Mouse (Mus musculus) intestine, postnatal 0 days (tissue): Measurements from ENCODE around the gene Peli1. TPM values are rescaled to one million over a fixed set of nuclear protein-coding genes. Genes with fewer than 3 reads are reported as not detected.

Experiments used
- ATAC-seq: fragments of 200-750 bp; cut with Nextera tagmentation; 2 replicates; pipeline ENCODE4 v1.8.0; 2017; ENCODE audit warnings: mild to moderate bottlenecking, moderate TSS enrichment, moderate library complexity
- H3K27ac ChIP-seq: fragments of 300-500 bp; sonication (generic); 2 replicates; pipeline ENCODE4 v1.5.1; 2014; ENCODE audit warnings: mild to moderate bottlenecking, low read depth, low read length, moderate library complexity
- H3K27me3 ChIP-seq: fragments of 300-500 bp; sonication (generic); replicated peaks from 2 replicates; pipeline ENCODE4 v1.6.1; 2014; ENCODE audit warnings: low read length, mixed read lengths; ENCODE audit not compliant: control insufficient read depth, insufficient read depth
- H3K36me3 ChIP-seq: fragments of 300-500 bp; sonication (generic); 2 replicates; pipeline ENCODE4 v1.6.1; 2014; ENCODE audit warnings: mild to moderate bottlenecking, moderate library complexity; ENCODE audit not compliant: control insufficient read depth, insufficient read depth
- H3K4me1 ChIP-seq: fragments of 300-500 bp; sonication (generic); replicated peaks from 2 replicates; pipeline ENCODE4 v1.6.1; 2014; ENCODE audit warnings: antibody characterized with exemption, low read length, mixed read lengths; ENCODE audit not compliant: control insufficient read depth, insufficient read depth
- H3K4me2 ChIP-seq: fragments of 300-500 bp; sonication (generic); replicated peaks from 2 replicates; pipeline ENCODE4 v1.6.1; 2014; ENCODE audit warnings: low read depth, mild to moderate bottlenecking, moderate library complexity
- H3K4me3 ChIP-seq: fragments of 300-500 bp; sonication (generic); 2 replicates; pipeline ENCODE4 v1.5.1; 2014; ENCODE audit warnings: low read depth, low read length
- H3K9ac ChIP-seq: fragments of 300-500 bp; sonication (generic); 2 replicates; pipeline ENCODE4 v1.6.1; 2014; ENCODE audit warnings: mild to moderate bottlenecking, low read depth, low read length
- H3K9me3 ChIP-seq: fragments of 300-500 bp; sonication (generic); 2 replicates; pipeline ENCODE4 v1.6.1; 2016; ENCODE audit warnings: mixed run types; ENCODE audit not compliant: control insufficient read depth
- CTCF ChIP-seq: sonication (generic); IDR thresholded peaks from 2 replicates; pipeline ENCODE4 v1.5.1; 2016; ENCODE audit warnings: low read depth, mild to moderate bottlenecking, control low read depth, antibody characterized with exemption, moderate library complexity
- WGBS: fragments of 180-500 bp; shearing (Covaris S2); extraction: QIAGEN DNeasy Blood & Tissue Kit; methylation state at CpG from one replicate; pipeline ENCODE4 v1.1.7; 2014; 5-methylcytosine and 5-hydroxymethylcytosine counted together
- polyA plus RNA-seq: library from polyadenylated mRNA; unstranded; fragments of >200 nt; fragmentation: Nextera tagmentation; extraction: Ambion mirVana; gene quantifications from 2 replicates; pipeline ENCODE4 v1.2.1, GENCODE M21; 2015

Peli1 gene
- 27.1 and 27.2 TPM in 2 replicates for polyA plus RNA-seq

GRCm38 (mm10) chr11:21091067-21091427 is at the start of gene Peli1:
Gene Peli1 (plus strand): TSS chr11:21091291.
- H3K9me3 ChIP-seq, result no peaks in the 10 kb centered on the region
- no peaks in the 10 kb centered on the region for H3K36me3 ChIP-seq
- under 1% methylated on average over 24 of the region's 24 CpGs for WGBS
- peak within 1 kb of the TSS; percentile 100 for H3K27ac ChIP-seq
- peaks cover 6% of the 10 kb centered on the region for H3K4me1 ChIP-seq
- peak; percentile 43 for TF ChIP-seq CTCF
- no peaks in the 10 kb centered on the region for H3K27me3 ChIP-seq
- peak within 1 kb of the TSS; percentile 72 for H3K4me2 ChIP-seq
- H3K9ac ChIP-seq, result peak within 1 kb of the TSS; percentile 97
- H3K4me3 ChIP-seq, result peak within 1 kb of the TSS; percentile 98
- ATAC-seq, result peak; percentile 100

DNA sequence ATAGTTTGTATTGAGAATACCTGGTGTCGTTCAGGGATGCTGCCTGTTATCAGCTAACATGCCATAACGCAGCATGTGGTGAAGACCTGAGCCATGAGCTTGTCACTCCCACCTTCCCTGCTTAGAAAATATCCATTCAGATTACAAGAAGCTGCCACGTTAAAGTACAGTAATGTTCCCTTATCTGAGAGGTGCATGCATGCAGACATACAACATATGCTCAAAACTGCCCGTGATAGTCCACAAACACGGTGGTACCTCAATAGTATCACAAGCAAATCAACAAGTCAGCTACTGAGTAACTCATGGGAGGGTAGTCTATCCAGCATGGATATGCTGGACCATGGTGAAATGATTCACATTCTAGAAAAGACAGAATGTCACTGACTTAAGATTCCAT is 48.5 kb upstream of the Peli1 start:
- Histone ChIP-seq H3K36me3 (no peaks in the 10 kb centered on the region), H3K4me1 (no peaks in the 10 kb centered on the region), H3K9ac (no peak overlapping the region), H3K9me3 (no peaks in the 10 kb centered on the region), H3K27ac (no peak overlapping the region), H3K4me2 (no peak overlapping the region), H3K4me3 (no peak overlapping the region), H3K27me3 (no peaks in the 10 kb centered on the region)
- ATAC-seq, result no peak
- WGBS, result 90% methylated on average over 5 of the region's 5 CpGs
- TF ChIP-seq CTCF, result no peak

- no peak for TF ChIP-seq CTCF
- no peak for ATAC-seq
- H3K27ac ChIP-seq, result no peak overlapping the region
- no peak overlapping the region for H3K9ac ChIP-seq
- H3K36me3 ChIP-seq, result no peaks in the 10 kb centered on the region
- H3K27me3 ChIP-seq, result no peaks in the 10 kb centered on the region
- H3K4me1 ChIP-seq, result no peaks in the 10 kb centered on the region
- H3K9me3 ChIP-seq, result no peaks in the 10 kb centered on the region
- no peak overlapping the region for H3K4me2 ChIP-seq
- WGBS, result 84% methylated on average over 2 of the region's 2 CpGs
- no peak overlapping the region for H3K4me3 ChIP-seq
Measured at GRCm38 (mm10) chr11:21046188-21046587, 44.9 kb upstream of the Peli1 start.

GRCm38 (mm10) chr11:21047921-21048320 is 43.2 kb upstream of the Peli1 start:
- H3K9ac ChIP-seq, result no peak overlapping the region
- no peaks in the 10 kb centered on the region for H3K9me3 ChIP-seq
- no peaks in the 10 kb centered on the region for H3K4me1 ChIP-seq
- 66% methylated on average over 2 of the region's 2 CpGs for whole genome bisulfite sequencing
- TF ChIP-seq CTCF, result no peak
- H3K36me3 ChIP-seq, result no peaks in the 10 kb centered on the region
- H3K4me3 ChIP-seq, result no peak overlapping the region
- no peaks in the 10 kb centered on the region for H3K27me3 ChIP-seq
- no peak overlapping the region for H3K27ac ChIP-seq
- ATAC-seq, result no peak
- H3K4me2 ChIP-seq, result no peak overlapping the region

DNA sequence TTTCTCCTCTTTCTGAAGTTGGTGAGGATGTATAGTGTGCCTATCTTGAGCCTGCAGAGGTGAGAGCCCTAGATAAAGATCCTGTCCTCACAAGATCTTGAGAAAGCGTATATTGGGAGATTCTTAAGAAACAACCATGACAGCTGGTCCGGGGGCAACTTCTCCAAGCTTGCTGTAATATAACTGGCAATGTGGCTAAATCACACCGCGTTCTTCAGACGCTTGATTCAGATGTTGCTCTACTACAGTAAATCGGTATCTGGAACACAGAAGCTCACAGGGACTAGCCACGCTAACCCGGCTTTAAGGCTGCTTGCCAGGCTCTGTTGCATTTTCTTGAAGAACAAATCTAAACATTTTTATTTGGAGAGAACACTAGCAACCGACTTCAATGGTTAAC is 39.4 kb upstream of the Peli1 start:
- Histone ChIP-seq H3K36me3 (no peaks in the 10 kb centered on the region), H3K4me2 (no peak overlapping the region), H3K27me3 (no peaks in the 10 kb centered on the region), H3K9me3 (no peaks in the 10 kb centered on the region), H3K4me1 (no peaks in the 10 kb centered on the region), H3K27ac (no peak overlapping the region), H3K4me3 (no peak overlapping the region), H3K9ac (no peak overlapping the region)
- no peak for TF ChIP-seq CTCF
- 79% methylated on average over 9 of the region's 9 CpGs for WGBS
- no peak for ATAC-seq

- Histone ChIP-seq H3K27ac (no peak overlapping the region), H3K36me3 (no peaks in the 10 kb centered on the region), H3K9ac (no peak overlapping the region), H3K4me3 (no peak overlapping the region), H3K27me3 (no peaks in the 10 kb centered on the region), H3K9me3 (no peaks in the 10 kb centered on the region), H3K4me2 (no peak overlapping the region), H3K4me1 (no peaks in the 10 kb centered on the region)
- no peak for TF ChIP-seq CTCF
- no peak for ATAC-seq
Measured at GRCm38 (mm10) chr11:21054587-21054986, 36.5 kb upstream of the Peli1 start.
